8 mouse cellular contexts compared by ENCODE assay signal in genomic region chr17:22673891-22674622, GRCm38 (mm10).
DNase-seq lines count a peak whose midpoint lies in the region; ATAC-seq and TF ChIP-seq lines count a peak whose summit lies in the region.

No protein-coding gene starts in this region.

- DNase-seq in heart, adult 9 months (ENCODE audit: low spot score in 2 of 2) = no peak
- DNase-seq in ES-E14 (ENCODE audit: low read depth, low spot score) = peak; percentile 59
- DNase-seq in embryonic facial prominence, embryonic 14.5 days (ENCODE audit: low spot score) = peak; percentile 50
- peak; percentile 17 for DNase-seq in kidney, postnatal 14 days
- peak; percentile 46 for DNase-seq in midbrain, postnatal 0 days (ENCODE audit: low spot score)
- DNase-seq in gastrocnemius, adult 8-10 months (ENCODE audit: low spot score in 2 of 2) = no peak
- no peak for DNase-seq in layer of hippocampus, postnatal 25 days (ENCODE audit: extremely low spot score in 1 of 2, low spot score in 1 of 2)

- no peak overlapping the region for H3K27ac ChIP-seq in heart, embryonic 12.5 days (ENCODE audit: poor library complexity, severe bottlenecking)
- no peak overlapping the region for H3K27ac ChIP-seq in ES-E14 (ENCODE audit: insufficient read depth, low read depth, low read length, poor library complexity, severe bottlenecking)
- no peak overlapping the region for H3K27ac ChIP-seq in embryonic facial prominence, embryonic 14.5 days (replicated peaks; ENCODE audit: low read depth, low read length)
- no peak overlapping the region for H3K27ac ChIP-seq in midbrain, postnatal 0 days (ENCODE audit: low read depth, low read length)

- in situ Hi-C loops in ES-E14 (cut with MboI; ENCODE audit: low sequenced_read_pairs in 2 of 2, unreplicated experiment in 2 of 2) = no loop called here

- peak; percentile 31; the same call in 1 of the 2 replicates for TF ChIP-seq CTCF in midbrain, postnatal 0 days (IDR thresholded peaks at IDR 0.05)

- peak overlapping the region; percentile 64 for H3K4me2 ChIP-seq in heart, embryonic 12.5 days
- peak overlapping the region; percentile 50 for H3K4me2 ChIP-seq in embryonic facial prominence, embryonic 14.5 days (ENCODE audit: low read depth, low read length)
- peak overlapping the region; percentile 52 for H3K4me2 ChIP-seq in midbrain, postnatal 0 days (ENCODE audit: low read depth, low read length, poor library complexity, severe bottlenecking)

- 20% methylated on average over 16 of the region's 16 CpGs for WGBS in heart, embryonic 12.5 days
- 17% methylated on average over 16 of the region's 16 CpGs for WGBS in embryonic facial prominence, embryonic 14.5 days
- 33% methylated on average over 16 of the region's 16 CpGs for WGBS in midbrain, postnatal 0 days

- H3K9ac ChIP-seq in heart, embryonic 12.5 days = peak overlapping the region; percentile 50
- H3K9ac ChIP-seq in ES-E14 (ENCODE audit: insufficient read depth, low read depth, low read length, poor library complexity, severe bottlenecking) = peak overlapping the region; percentile 76
- H3K9ac ChIP-seq in embryonic facial prominence, embryonic 14.5 days (ENCODE audit: low read depth, low read length) = peak overlapping the region; percentile 41
- no peak overlapping the region; the same call in 1 of the 2 replicates for H3K9ac ChIP-seq in midbrain, postnatal 0 days (replicated peaks; ENCODE audit: low read length, poor library complexity, severe bottlenecking)

- peak; percentile 91 for ATAC-seq in heart, embryonic 12.5 days (ENCODE audit: insufficient number of reproducible peaks, low FRiP score)
- peak; percentile 93 for ATAC-seq in embryonic facial prominence, embryonic 14.5 days (ENCODE audit: low read depth)
- ATAC-seq in midbrain, postnatal 0 days (ENCODE audit: low FRiP score) = peak; percentile 92

- no peaks in the 10 kb centered on the region for H3K36me3 ChIP-seq in heart, embryonic 12.5 days
- H3K36me3 ChIP-seq in ES-E14 (ENCODE audit: control insufficient read depth, insufficient read depth, low read length, poor library complexity, severe bottlenecking) = no peaks in the 10 kb centered on the region
- H3K36me3 ChIP-seq in embryonic facial prominence, embryonic 14.5 days (ENCODE audit: control insufficient read depth, insufficient read depth, low read length) = no peaks in the 10 kb centered on the region
- H3K36me3 ChIP-seq in midbrain, postnatal 0 days (ENCODE audit: insufficient read depth, low read length) = no peaks in the 10 kb centered on the region

- H3K4me1 ChIP-seq in heart, embryonic 12.5 days (replicated peaks) = no peaks in the 10 kb centered on the region
- H3K4me1 ChIP-seq in ES-E14 (ENCODE audit: control insufficient read depth in 2 of 2, insufficient read depth in 2 of 2, low read length in 2 of 2, poor library complexity in 1 of 2) = no peaks in the 10 kb centered on the region
- H3K4me1 ChIP-seq in embryonic facial prominence, embryonic 14.5 days (ENCODE audit: control insufficient read depth, insufficient read depth, low read length) = no peaks in the 10 kb centered on the region
- no peaks in the 10 kb centered on the region for H3K4me1 ChIP-seq in midbrain, postnatal 0 days (ENCODE audit: insufficient read depth, low read length)

- H3K4me3 ChIP-seq in heart, embryonic 12.5 days = peak overlapping the region; percentile 56
- peak overlapping the region; percentile 56 to 89 for H3K4me3 ChIP-seq in ES-E14 (ENCODE audit: insufficient read depth in 1 of 2, low read depth in 1 of 2, low read length in 2 of 2, poor library complexity in 1 of 2, severe bottlenecking in 1 of 2)
- H3K4me3 ChIP-seq in embryonic facial prominence, embryonic 14.5 days (ENCODE audit: low read depth, low read length) = peak overlapping the region; percentile 40
- peak overlapping the region; percentile 43 for H3K4me3 ChIP-seq in midbrain, postnatal 0 days (ENCODE audit: low read depth, low read length)

- no peaks in the 10 kb centered on the region for H3K27me3 ChIP-seq in heart, embryonic 12.5 days (replicated peaks)
- no peaks in the 10 kb centered on the region for H3K27me3 ChIP-seq in embryonic facial prominence, embryonic 14.5 days (replicated peaks; ENCODE audit: control insufficient read depth, insufficient read depth, low read length)
- H3K27me3 ChIP-seq in midbrain, postnatal 0 days (ENCODE audit: insufficient read depth, low read length) = no peaks in the 10 kb centered on the region

- no peaks in the 10 kb centered on the region for H3K9me3 ChIP-seq in heart, embryonic 12.5 days (replicated peaks)
- H3K9me3 ChIP-seq in ES-E14 (ENCODE audit: control insufficient read depth, insufficient read depth, low read depth, low read length) = no peaks in the 10 kb centered on the region
- H3K9me3 ChIP-seq in embryonic facial prominence, embryonic 14.5 days (ENCODE audit: control insufficient read depth, low read length) = no peaks in the 10 kb centered on the region
- H3K9me3 ChIP-seq in midbrain, postnatal 0 days (ENCODE audit: low read length) = no peaks in the 10 kb centered on the region

TF ChIP-seq in ES-E14, 5 proteins besides CTCF, POLR2A, EP300 and RAD21:
- TF ChIP-seq ZNF384 (IDR thresholded peaks at IDR 0.05; ENCODE audit: low read depth, low read length) = no peak
- no peak for TF ChIP-seq HCFC1 (IDR thresholded peaks at IDR 0.05; ENCODE audit: borderline replicate concordance, insufficient read depth, low read length)
- TF ChIP-seq MAFK (IDR thresholded peaks at IDR 0.05; ENCODE audit: insufficient read depth, low read depth, low read length) = no peak
- no peak for TF ChIP-seq CHD2 (IDR thresholded peaks at IDR 0.05; ENCODE audit: low read depth, low read length)
- TF ChIP-seq ZC3H11A (IDR thresholded peaks at IDR 0.05; ENCODE audit: borderline replicate concordance, low read depth, low read length) = no peak

Comparison
In these comparisons a context has a peak if more than half of its experiments do, and no peak if none do; other contexts are left out.
1. DNase-seq: peak in ES-E14 (single experiment), embryonic facial prominence, embryonic 14.5 days (single experiment), kidney, postnatal 14 days (single experiment) and midbrain, postnatal 0 days (single experiment); none in heart, adult 9 months (0 of 2), gastrocnemius, adult 8-10 months (0 of 2) and layer of hippocampus, postnatal 25 days (0 of 2).
2. Peak in every context shown above with its lines, with median percentiles within 50 percentile points of each other: ATAC-seq, H3K4me2 ChIP-seq and H3K4me3 ChIP-seq.